ENCODE assay signal across 8 mouse cellular contexts in genomic region chr9:49081561-49081960, GRCm38 (mm10). TPM values are rescaled to one million over a fixed set of nuclear protein-coding genes. Genes with fewer than 3 reads are reported as not detected.
DNase-seq lines count a peak whose midpoint lies in the region; ATAC-seq lines count a peak whose summit lies in the region.

No protein-coding gene starts in this region.

- ATAC-seq in erythroid progenitor cell, adult 5-6 weeks (replicated peaks; ENCODE audit: low FRiP score, poor library complexity, severe bottlenecking), result no peak

- peak; percentile 66 for DNase-seq in 416B (ENCODE audit: low read depth)
- DNase-seq in MN1 (ENCODE audit: low spot score), result peak; percentile 64
- peak; percentile 78 for DNase-seq in cerebellum, adult 9-10 months
- DNase-seq in gastrocnemius, adult 8-10 months (ENCODE audit: low spot score in 2 of 2), result peak; percentile 15 to 34
- DNase-seq in kidney, postnatal 25 days, result peak; percentile 79 to 87
- peak; percentile 21 to 52 for DNase-seq in lung, adult 18-20 months
- peak; percentile 58 for DNase-seq in retina, postnatal 7 days (ENCODE audit: low read depth, low spot score)

RNA-seq across cellular contexts. Expression of gene Tmprss5, which starts 0.5 kb away (rescaled TPM):
- total RNA-seq in gastrocnemius, adult 8-10 months (2022), result under 1 TPM in 1 of 4 experiments, not detected in 3; 0.22 TPM
- not detected in 2 replicates for total RNA-seq in erythroid progenitor cell, adult 5-6 weeks (2015; ENCODE audit: low replicate concordance)
- not detected in 2 replicates for total RNA-seq in erythroid progenitor cell, adult 5-6 weeks (2017; ENCODE audit: low replicate concordance)

RNA-seq across cellular contexts. Expression of gene Zw10, which starts 26.1 kb away (rescaled TPM):
- 1 to 10 TPM; 6.9 to 7.6 (median 7.4) TPM for total RNA-seq in gastrocnemius, adult 8-10 months (2022)
- total RNA-seq in erythroid progenitor cell, adult 5-6 weeks (2015; ENCODE audit: low replicate concordance), result 71.0 and 75.0 TPM in 2 replicates
- 70.2 and 90.1 TPM in 2 replicates for total RNA-seq in erythroid progenitor cell, adult 5-6 weeks (2017; ENCODE audit: low replicate concordance)

Comparison
In these comparisons a context has a peak if more than half of its experiments do, and no peak if none do; other contexts are left out.
1. DNase-seq: peak in every context shown above with its lines; median percentile 83 in kidney, postnatal 25 days; 78 in cerebellum, adult 9-10 months; 66 in 416B; 64 in MN1; 58 in retina, postnatal 7 days; 36 in lung, adult 18-20 months; 24 in gastrocnemius, adult 8-10 months.
2. RNA of gene Zw10, which starts 26.1 kb away (total RNA-seq): 70.2 to 90.1 TPM in erythroid progenitor cell, adult 5-6 weeks; 6.9 to 7.6 TPM in gastrocnemius, adult 8-10 months; every median in the first group is over 4 times any median in the second.